Mouse (Mus musculus): ENCODE measurements around the gene Pde6d.

DNA sequence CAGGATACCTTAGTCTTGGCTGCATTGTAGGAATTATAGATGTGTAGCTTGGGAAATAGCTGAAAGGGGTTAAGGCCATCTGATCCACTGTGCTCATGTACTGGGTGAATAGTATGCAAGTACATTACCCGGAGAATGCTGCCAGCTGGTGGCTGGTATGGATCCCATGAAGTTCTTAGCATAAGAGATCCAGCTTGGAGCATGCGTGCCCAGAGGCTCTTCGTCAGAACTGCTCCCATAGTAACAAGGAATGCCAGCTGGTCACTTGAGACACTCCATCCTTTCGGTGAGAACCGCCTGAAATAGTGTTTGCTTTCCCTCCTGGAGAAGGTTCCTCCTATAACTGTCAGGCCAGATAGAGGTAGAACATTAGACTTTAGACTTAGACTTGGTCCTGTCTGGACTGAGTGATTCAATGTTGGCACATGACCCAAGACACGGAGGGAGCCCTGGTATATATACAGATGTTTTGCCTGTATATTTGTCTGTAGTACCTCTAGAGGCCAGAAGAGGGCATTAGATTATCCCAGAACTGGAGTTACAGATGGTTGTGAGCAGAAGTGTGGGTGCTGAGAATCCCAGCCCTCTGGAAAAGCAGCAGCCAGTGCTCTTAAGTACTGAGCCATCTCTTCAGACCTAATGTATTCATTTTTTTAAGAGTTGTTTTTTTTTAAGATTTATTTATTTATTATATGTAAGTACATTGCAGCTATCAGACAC lies 48.9 kb downstream of the Pde6d start:
- TF ChIP-seq CTCF (conservative IDR thresholded peaks at IDR 0.05; ENCODE audit: insufficient read depth, insufficient read length, low read depth, low read length), result 0 out of 2 replicates have a peak, but pooled peaks have one; percentile 11
- TF ChIP-seq POLR2A (IDR thresholded peaks at IDR 0.05; ENCODE audit: low read depth, low read length), result no peak

Measured in kidney, adult 2 months (tissue).